Comparison of ENCODE assay signal across 8 mouse cellular contexts in genomic region chr4:132843705-132844071, GRCm38 (mm10). TPM values are rescaled to one million over a fixed set of nuclear protein-coding genes. Genes with fewer than 3 reads are reported as not detected.
DNase-seq lines count a peak whose midpoint lies in the region; ATAC-seq and TF ChIP-seq lines count a peak whose summit lies in the region.

No protein-coding gene starts in this region.

- H3K27me3 ChIP-seq in lung, embryonic 15.5 days = no peaks in the 10 kb centered on the region
- H3K27me3 ChIP-seq in forebrain, embryonic 12.5 days = no peaks in the 10 kb centered on the region
- no peaks in the 10 kb centered on the region for H3K27me3 ChIP-seq in limb, embryonic 14.5 days (ENCODE audit: control insufficient read depth, insufficient read depth, low read length)

- no peak for DNase-seq in lung, postnatal 4 days
- no peak for DNase-seq in limb, embryonic 14.5 days (ENCODE audit: low spot score)
- no peak for DNase-seq in spleen, adult 18-20 months
- DNase-seq in frontal cortex, postnatal 10 days (ENCODE audit: low spot score in 2 of 2) = no peak
- no peak for DNase-seq in thymus, postnatal 25 days

- 77% methylated on average over 1 of the region's 1 CpGs for WGBS in lung, embryonic 15.5 days
- 89% methylated on average over 1 of the region's 1 CpGs for WGBS in forebrain, embryonic 12.5 days
- WGBS in limb, embryonic 14.5 days = 71% methylated on average over 1 of the region's 1 CpGs
- WGBS in olfactory bulb, adult 2 months = 91% methylated on average over 1 of the region's 1 CpGs

- peak overlapping the region; percentile 58; the same call in 1 of the 2 replicates for H3K9ac ChIP-seq in lung, embryonic 15.5 days
- peak overlapping the region; percentile 95 for H3K9ac ChIP-seq in forebrain, embryonic 12.5 days
- peak overlapping the region; percentile 82; the same call in 1 of the 2 replicates for H3K9ac ChIP-seq in limb, embryonic 14.5 days (ENCODE audit: low read depth, low read length, severe bottlenecking)

- peaks cover 18% of the 10 kb centered on the region for H3K36me3 ChIP-seq in lung, embryonic 15.5 days
- peaks cover 28% of the 10 kb centered on the region for H3K36me3 ChIP-seq in forebrain, embryonic 12.5 days (replicated peaks)
- peaks cover 17% of the 10 kb centered on the region for H3K36me3 ChIP-seq in limb, embryonic 14.5 days (ENCODE audit: control insufficient read depth, insufficient read depth, low read length)

- peak overlapping the region; percentile 91 for H3K4me3 ChIP-seq in lung, embryonic 15.5 days
- H3K4me3 ChIP-seq in forebrain, embryonic 12.5 days (replicated peaks) = peak overlapping the region; percentile 88
- H3K4me3 ChIP-seq in limb, embryonic 14.5 days (replicated peaks; ENCODE audit: low read length) = peak overlapping the region; percentile 67
- H3K4me3 ChIP-seq in olfactory bulb, adult 2 months (ENCODE audit: insufficient read depth, low read depth, low read length) = no peak overlapping the region

- no peaks in the 10 kb centered on the region for H3K9me3 ChIP-seq in lung, embryonic 15.5 days
- H3K9me3 ChIP-seq in forebrain, embryonic 12.5 days = no peaks in the 10 kb centered on the region
- no peaks in the 10 kb centered on the region for H3K9me3 ChIP-seq in limb, embryonic 14.5 days (ENCODE audit: control insufficient read depth, low read length)

- TF ChIP-seq CTCF in olfactory bulb, adult 2 months (IDR thresholded peaks at IDR 0.05; ENCODE audit: insufficient read depth, low read depth, low read length) = no peak

- TF ChIP-seq POLR2A in limb, embryonic 14.5 days (IDR thresholded peaks at IDR 0.05; ENCODE audit: borderline replicate concordance, extremely low read depth, insufficient read depth, insufficient read length) = no peak
- TF ChIP-seq POLR2A in olfactory bulb, adult 2 months (IDR thresholded peaks at IDR 0.05; ENCODE audit: insufficient read depth, low read depth, low read length) = no peak

- peak overlapping the region; percentile 69 for H3K4me2 ChIP-seq in lung, embryonic 15.5 days
- H3K4me2 ChIP-seq in forebrain, embryonic 12.5 days = peak overlapping the region; percentile 68
- peak overlapping the region; percentile 57 for H3K4me2 ChIP-seq in limb, embryonic 14.5 days (replicated peaks; ENCODE audit: low read depth, low read length, severe bottlenecking)

- no peak for ATAC-seq in lung, embryonic 15.5 days (ENCODE audit: borderline replicate concordance, extremely low read depth, low FRiP score, low TSS enrichment)
- no peak for ATAC-seq in forebrain, embryonic 12.5 days (ENCODE audit: low FRiP score)
- ATAC-seq in limb, embryonic 14.5 days (ENCODE audit: low FRiP score, low read depth) = no peak

- H3K27ac ChIP-seq in lung, embryonic 15.5 days = peak overlapping the region; percentile 45; the same call in 1 of the 2 replicates
- H3K27ac ChIP-seq in forebrain, embryonic 12.5 days = peak overlapping the region; percentile 84
- H3K27ac ChIP-seq in limb, embryonic 14.5 days (replicated peaks; ENCODE audit: low read depth, low read length) = peak overlapping the region; percentile 59
- peak overlapping the region; percentile 83; the same call in 1 of the 2 replicates for H3K27ac ChIP-seq in olfactory bulb, adult 2 months (ENCODE audit: insufficient read depth, low read depth, low read length)

- H3K4me1 ChIP-seq in lung, embryonic 15.5 days = peaks cover 16% of the 10 kb centered on the region; the same call in 1 of the 2 replicates
- peaks cover 24% of the 10 kb centered on the region for H3K4me1 ChIP-seq in forebrain, embryonic 12.5 days
- H3K4me1 ChIP-seq in limb, embryonic 14.5 days (ENCODE audit: control insufficient read depth, insufficient read depth, low read length) = peaks cover 10% of the 10 kb centered on the region
- H3K4me1 ChIP-seq in olfactory bulb, adult 2 months (ENCODE audit: control insufficient read depth, insufficient read depth, low read length) = no peaks in the 10 kb centered on the region

RNA-seq across cellular contexts. Expression of gene Ppp1r8, which starts 0.7 kb away (rescaled TPM):
- polyA plus RNA-seq in lung, embryonic 15.5 days (2015; fragmentation: Nextera tagmentation; extraction: Ambion mirVana) = 52.9 and 54.5 TPM in 2 replicates
- polyA plus RNA-seq in forebrain, embryonic 12.5 days (2016; fragmentation: Nextera tagmentation; extraction: Ambion mirVana) = 73.7 and 74.7 TPM in 2 replicates
- 79.7 and 91.6 TPM in 2 replicates for polyA plus RNA-seq in limb, embryonic 14.5 days (2012; rRNA removed)
- polyA plus RNA-seq in limb, embryonic 14.5 days (2014; fragmentation: Nextera tagmentation; extraction: Ambion mirVana) = 66.2 and 68.0 TPM in 2 replicates
- polyA plus RNA-seq in olfactory bulb, adult 2 months (2012; ENCODE audit: insufficient read depth, insufficient read length, low replicate concordance, missing spikeins) = not detected in 2 replicates

RNA-seq across cellular contexts. Expression of gene Stx12, which starts 40.6 kb away (rescaled TPM):
- polyA plus RNA-seq in lung, embryonic 15.5 days (2015; fragmentation: Nextera tagmentation; extraction: Ambion mirVana) = 62.2 and 64.0 TPM in 2 replicates
- 93.7 and 94.7 TPM in 2 replicates for polyA plus RNA-seq in forebrain, embryonic 12.5 days (2016; fragmentation: Nextera tagmentation; extraction: Ambion mirVana)
- 54.2 and 57.3 TPM in 2 replicates for polyA plus RNA-seq in limb, embryonic 14.5 days (2012; rRNA removed)
- 64.6 and 65.2 TPM in 2 replicates for polyA plus RNA-seq in limb, embryonic 14.5 days (2014; fragmentation: Nextera tagmentation; extraction: Ambion mirVana)
- polyA plus RNA-seq in olfactory bulb, adult 2 months (2012; ENCODE audit: insufficient read depth, insufficient read length, low replicate concordance, missing spikeins) = not detected in 2 replicates

RNA-seq across cellular contexts. Expression of gene Themis2, which starts 47.5 kb away (rescaled TPM):
- 0.89 and 0.96 TPM in 2 replicates for polyA plus RNA-seq in lung, embryonic 15.5 days (2015; fragmentation: Nextera tagmentation; extraction: Ambion mirVana)
- polyA plus RNA-seq in forebrain, embryonic 12.5 days (2016; fragmentation: Nextera tagmentation; extraction: Ambion mirVana) = 0.29 and 0.67 TPM in 2 replicates
- 2.0 and 2.1 TPM in 2 replicates for polyA plus RNA-seq in limb, embryonic 14.5 days (2012; rRNA removed)
- polyA plus RNA-seq in limb, embryonic 14.5 days (2014; fragmentation: Nextera tagmentation; extraction: Ambion mirVana) = 1.9 and 2.4 TPM in 2 replicates
- polyA plus RNA-seq in olfactory bulb, adult 2 months (2012; ENCODE audit: insufficient read depth, insufficient read length, low replicate concordance, missing spikeins) = not detected in 2 replicates

Comparison
In these comparisons a context has a peak if more than half of its experiments do, and no peak if none do; other contexts are left out.
1. RNA of gene Ppp1r8, which starts 0.7 kb away (polyA plus RNA-seq): 66.2 to 91.6 TPM in limb, embryonic 14.5 days, 73.7 to 74.7 TPM in forebrain, embryonic 12.5 days and 52.9 to 54.5 TPM in lung, embryonic 15.5 days; not detected in olfactory bulb, adult 2 months; every median in the first group is over 10 times any median in the second.
2. Peak in every context shown above with its lines, with median percentiles within 50 percentile points of each other: H3K27ac ChIP-seq, H3K4me2 ChIP-seq and H3K9ac ChIP-seq.